ENCODE assay signal across 8 mouse cellular contexts in genomic region chr16:14237100-14237723, GRCm38 (mm10). TPM values are rescaled to one million over a fixed set of nuclear protein-coding genes. Genes with fewer than 3 reads are reported as not detected.
DNase-seq lines count a peak whose midpoint lies in the region; ATAC-seq lines count a peak whose summit lies in the region.

No protein-coding gene starts in this region.

- peak; percentile 70 for DNase-seq in R1 (ENCODE audit: low read depth, low spot score)
- peak; percentile 56 for DNase-seq in cerebellum, adult 9-10 months
- DNase-seq in frontal cortex, postnatal 10 days (ENCODE audit: low spot score in 2 of 2), result peak; percentile 55 to 65
- peak; percentile 75 for DNase-seq in induced T-regulatory cell, adult 2 months (ENCODE audit: low read depth)
- peak; percentile 20 to 69 for DNase-seq in left cerebral cortex, adult 8-10 months (ENCODE audit: low spot score in 2 of 2)
- peak; percentile 80 for DNase-seq in mesoderm, embryonic 11.5 days (ENCODE audit: low read depth, low spot score)
- peak; percentile 77 for DNase-seq in right cerebral cortex, postnatal 4 days

- ATAC-seq in inflammation-experienced regulatory T-cells, adult 6 months, result no peak

RNA-seq across cellular contexts. Expression of gene Myh11, which starts 54.0 kb away (rescaled TPM):
- 1 to 10 TPM; 3.3 to 5.0 (median 4.4) TPM for total RNA-seq in left cerebral cortex, adult 8-10 months (2022)
- under 1 TPM in 1 of 3 experiments, not detected in 2; 0.10 TPM for polyA plus RNA-seq in inflammation-experienced regulatory T-cells, adult 6 months (2017; shearing (Covaris generic))
